Mouse (Mus musculus): ENCODE measurements around the gene Epb41l1. TPM values are rescaled to one million over a fixed set of nuclear protein-coding genes. Genes with fewer than 3 reads are reported as not detected.

Gene Epb41l1
- polyA plus RNA-seq, 1 experiment = 4.9 TPM

DNA sequence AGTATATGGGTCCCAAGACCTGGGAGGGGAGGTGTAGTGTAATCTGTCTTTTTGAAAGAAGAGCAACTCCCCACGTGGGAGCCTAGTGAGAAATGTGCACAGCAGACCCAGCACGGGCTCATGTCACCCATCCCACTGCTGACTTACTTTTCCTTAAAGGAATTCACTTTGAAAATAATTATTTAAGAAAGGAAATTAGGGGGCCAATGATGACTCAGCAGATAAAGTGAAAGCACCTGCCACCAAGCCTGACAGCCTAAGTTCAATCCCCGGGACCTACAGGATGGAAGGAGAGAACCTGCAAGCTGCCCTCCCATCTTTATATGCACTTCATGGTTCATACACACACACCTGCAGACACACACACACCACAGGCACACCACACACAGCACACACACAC lies 123.1 kb downstream of the Epb41l1 start:
- no peak overlapping the region for H3K4me3 ChIP-seq (ENCODE audit: control insufficient read depth, insufficient read depth, low read length)
- TF ChIP-seq POLR2A (IDR thresholded peaks at IDR 0.05; ENCODE audit: control insufficient read depth, extremely low read depth, insufficient read depth, low read length, poor library complexity) (no peak), CTCF (IDR thresholded peaks at IDR 0.05; ENCODE audit: borderline replicate concordance, control insufficient read depth, extremely low read depth, insufficient read depth, low read length, poor library complexity) (no peak)
- H3K4me1 ChIP-seq (replicated peaks; ENCODE audit: control insufficient read depth, insufficient read depth, low read length) = peaks cover 7% of the 10 kb centered on the region
- no peak for DNase-seq
- 72% methylated on average over 3 of the region's 3 CpGs for WGBS
- H3K27ac ChIP-seq (ENCODE audit: control insufficient read depth, insufficient read depth, low read length) = no peak overlapping the region
- H3K27me3 ChIP-seq (ENCODE audit: control insufficient read depth, insufficient read depth, low read length) = no peaks in the 10 kb centered on the region
- H3K36me3 ChIP-seq (ENCODE audit: control insufficient read depth, insufficient read depth, low read length) = no peaks in the 10 kb centered on the region

DNA sequence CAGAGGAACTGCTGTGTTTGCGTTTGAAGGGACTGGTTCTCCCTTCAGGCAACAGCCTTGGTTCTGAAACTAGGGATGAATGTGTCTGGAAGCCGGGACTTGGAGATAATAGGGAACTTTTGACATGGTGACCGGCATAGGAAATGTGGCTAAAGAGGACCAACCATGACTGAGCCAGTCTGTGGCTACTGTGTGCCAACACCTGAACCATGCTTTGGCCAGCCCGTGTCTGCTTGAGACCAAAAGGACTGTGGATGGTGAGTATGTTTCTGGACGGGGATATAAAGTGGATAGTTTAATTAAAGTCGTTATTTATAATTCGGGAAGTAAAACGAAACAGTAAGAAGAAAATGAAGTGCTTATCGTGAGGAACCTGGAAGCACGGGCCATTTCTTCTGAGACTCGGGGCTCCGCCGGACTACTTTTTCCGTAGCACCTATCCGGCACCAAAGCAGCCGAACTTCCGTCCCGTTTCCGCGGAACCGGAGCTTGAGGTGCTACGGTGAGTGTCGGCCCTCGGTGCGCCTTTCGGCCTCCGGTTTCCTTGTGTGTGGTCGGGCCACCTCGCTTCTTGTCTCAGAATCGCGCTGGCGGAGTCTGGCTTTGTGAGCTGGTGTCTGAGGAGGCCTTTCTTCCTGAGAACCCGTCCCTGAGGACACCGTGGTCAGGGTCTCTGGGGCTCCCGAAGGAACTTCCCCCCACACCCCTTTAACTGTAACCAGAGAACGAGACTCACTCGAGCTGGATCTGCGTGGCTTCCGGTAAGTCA lies 126.6 kb downstream of the Epb41l1 start, which contains the start of gene Aar2:
TSS of gene Aar2 (plus strand) at position 462 of the 769 bp plus-strand sequence.
- Histone ChIP-seq H3K4me3 (ENCODE audit: control insufficient read depth, insufficient read depth, low read length) (peak within 1 kb of the TSS; percentile 97), H3K27me3 (ENCODE audit: control insufficient read depth, insufficient read depth, low read length) (no peaks in the 10 kb centered on the region), H3K36me3 (ENCODE audit: control insufficient read depth, insufficient read depth, low read length) (peaks cover 14% of the 10 kb centered on the region), H3K4me1 (replicated peaks; ENCODE audit: control insufficient read depth, insufficient read depth, low read length) (peaks cover 7% of the 10 kb centered on the region), H3K27ac (ENCODE audit: control insufficient read depth, insufficient read depth, low read length) (peak within 1 kb of the TSS; percentile 79)
- WGBS = 5% methylated on average over 39 of the region's 39 CpGs
- TF ChIP-seq CTCF (IDR thresholded peaks at IDR 0.05; ENCODE audit: borderline replicate concordance, control insufficient read depth, extremely low read depth, insufficient read depth, low read length, poor library complexity) (no peak), POLR2A (IDR thresholded peaks at IDR 0.05; ENCODE audit: control insufficient read depth, extremely low read depth, insufficient read depth, low read length, poor library complexity) (peak; percentile 74; the same call in 1 of the 2 replicates)
- peak; percentile 78 for DNase-seq

GRCm38 (mm10) chr2:156552421-156552820 lies 131.7 kb downstream of the Epb41l1 start:
- Histone ChIP-seq H3K4me3 (ENCODE audit: control insufficient read depth, insufficient read depth, low read length) (no peak overlapping the region), H3K27ac (ENCODE audit: control insufficient read depth, insufficient read depth, low read length) (no peak overlapping the region), H3K27me3 (ENCODE audit: control insufficient read depth, insufficient read depth, low read length) (no peaks in the 10 kb centered on the region), H3K4me1 (replicated peaks; ENCODE audit: control insufficient read depth, insufficient read depth, low read length) (peaks cover 4% of the 10 kb centered on the region; the same call in 1 of the 2 replicates), H3K36me3 (ENCODE audit: control insufficient read depth, insufficient read depth, low read length) (peaks cover 49% of the 10 kb centered on the region)
- 96% methylated on average over 4 of the region's 4 CpGs for WGBS
- no peak for DNase-seq
- TF ChIP-seq POLR2A (IDR thresholded peaks at IDR 0.05; ENCODE audit: control insufficient read depth, extremely low read depth, insufficient read depth, low read length, poor library complexity) = no peak
- no peak for TF ChIP-seq CTCF (IDR thresholded peaks at IDR 0.05; ENCODE audit: borderline replicate concordance, control insufficient read depth, extremely low read depth, insufficient read depth, low read length, poor library complexity)

- DNase-seq = no peak
- 89% methylated on average over 2 of the region's 2 CpGs for WGBS
- Histone ChIP-seq H3K4me1 (replicated peaks; ENCODE audit: control insufficient read depth, insufficient read depth, low read length) (no peaks in the 10 kb centered on the region), H3K4me3 (ENCODE audit: control insufficient read depth, insufficient read depth, low read length) (no peak overlapping the region), H3K27ac (ENCODE audit: control insufficient read depth, insufficient read depth, low read length) (no peak overlapping the region), H3K36me3 (ENCODE audit: control insufficient read depth, insufficient read depth, low read length) (peaks cover 43% of the 10 kb centered on the region), H3K27me3 (ENCODE audit: control insufficient read depth, insufficient read depth, low read length) (no peaks in the 10 kb centered on the region)
- TF ChIP-seq CTCF (IDR thresholded peaks at IDR 0.05; ENCODE audit: borderline replicate concordance, control insufficient read depth, extremely low read depth, insufficient read depth, low read length, poor library complexity) (no peak), POLR2A (IDR thresholded peaks at IDR 0.05; ENCODE audit: control insufficient read depth, extremely low read depth, insufficient read depth, low read length, poor library complexity) (no peak)
Observed at GRCm38 (mm10) chr2:156561808-156562207, 141.1 kb downstream of the Epb41l1 start.

DNA sequence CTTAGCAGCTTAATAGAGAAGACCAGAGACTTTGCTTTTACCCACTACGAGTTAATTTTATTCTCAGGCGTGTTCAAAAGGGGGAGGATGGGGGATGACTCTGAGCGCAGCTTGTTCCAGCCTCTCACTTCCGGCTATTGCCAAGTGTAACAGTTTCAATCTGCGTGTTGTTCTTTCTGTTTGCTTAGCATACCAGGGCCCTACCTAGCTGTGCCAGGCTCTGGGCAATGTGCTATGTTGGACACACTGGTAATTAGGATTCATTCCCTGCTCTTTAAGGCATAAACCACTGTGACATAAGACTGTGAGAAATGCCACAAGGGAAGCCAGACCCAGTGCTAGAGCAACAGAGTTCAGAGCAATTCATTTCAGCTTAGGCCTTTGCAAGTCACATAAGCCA lies 142.8 kb downstream of the Epb41l1 start:
- H3K27me3 ChIP-seq (ENCODE audit: control insufficient read depth, insufficient read depth, low read length) = no peaks in the 10 kb centered on the region
- no peak for DNase-seq
- no peak overlapping the region for H3K4me3 ChIP-seq (ENCODE audit: control insufficient read depth, insufficient read depth, low read length)
- WGBS = 92% methylated on average over 5 of the region's 5 CpGs
- TF ChIP-seq POLR2A (IDR thresholded peaks at IDR 0.05; ENCODE audit: control insufficient read depth, extremely low read depth, insufficient read depth, low read length, poor library complexity) = no peak
- no peak for TF ChIP-seq CTCF (IDR thresholded peaks at IDR 0.05; ENCODE audit: borderline replicate concordance, control insufficient read depth, extremely low read depth, insufficient read depth, low read length, poor library complexity)
- H3K27ac ChIP-seq (ENCODE audit: control insufficient read depth, insufficient read depth, low read length) = no peak overlapping the region
- H3K36me3 ChIP-seq (ENCODE audit: control insufficient read depth, insufficient read depth, low read length) = peaks cover 39% of the 10 kb centered on the region
- H3K4me1 ChIP-seq (replicated peaks; ENCODE audit: control insufficient read depth, insufficient read depth, low read length) = no peaks in the 10 kb centered on the region

DNA sequence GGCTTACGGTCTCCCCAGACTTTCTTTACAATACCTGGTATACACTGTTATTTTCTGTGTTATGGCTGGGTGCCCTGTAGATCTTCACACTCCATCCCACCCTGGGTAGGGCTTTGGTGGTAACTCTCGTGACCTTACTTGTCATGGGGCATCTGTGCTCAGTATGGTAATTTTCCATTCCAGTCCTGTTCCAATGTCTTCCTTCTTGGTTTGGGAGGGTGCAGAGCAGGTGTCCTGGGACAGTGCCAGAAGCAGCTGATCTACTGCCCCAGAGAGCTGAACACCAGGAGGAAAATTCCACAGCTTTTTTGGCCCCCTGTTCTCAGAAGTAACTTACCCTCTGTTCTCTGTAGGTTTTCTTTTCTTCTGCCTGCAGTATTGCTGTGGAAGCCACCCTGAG lies 145.8 kb downstream of the Epb41l1 start:
- H3K4me1 ChIP-seq (replicated peaks; ENCODE audit: control insufficient read depth, insufficient read depth, low read length) = no peaks in the 10 kb centered on the region
- no peak for DNase-seq
- no peak overlapping the region for H3K4me3 ChIP-seq (ENCODE audit: control insufficient read depth, insufficient read depth, low read length)
- no peak overlapping the region for H3K27ac ChIP-seq (ENCODE audit: control insufficient read depth, insufficient read depth, low read length)
- 95% methylated on average over 2 of the region's 2 CpGs for WGBS
- no peaks in the 10 kb centered on the region for H3K27me3 ChIP-seq (ENCODE audit: control insufficient read depth, insufficient read depth, low read length)
- peaks cover 15% of the 10 kb centered on the region for H3K36me3 ChIP-seq (ENCODE audit: control insufficient read depth, insufficient read depth, low read length)
- no peak for TF ChIP-seq POLR2A (IDR thresholded peaks at IDR 0.05; ENCODE audit: control insufficient read depth, extremely low read depth, insufficient read depth, low read length, poor library complexity)
- no peak for TF ChIP-seq CTCF (IDR thresholded peaks at IDR 0.05; ENCODE audit: borderline replicate concordance, control insufficient read depth, extremely low read depth, insufficient read depth, low read length, poor library complexity)
